Mouse (Mus musculus) heart, adult 2 months (tissue): ENCODE data around the gene Itgal. TPM values are rescaled to one million over a fixed set of nuclear protein-coding genes. Genes with fewer than 3 reads are reported as not detected.

Experiments used
- DNase-seq, 2 experiments: peaks; one replicate each; pipeline ENCODE4 v3.0.0; 2021
- H3K27ac ChIP-seq: fragments of 200-600 bp; 2 replicates; pipeline ENCODE4 v1.8.1; 2022
- H3K27me3 ChIP-seq: fragments of 200-500 bp; 2 replicates; pipeline ENCODE4 v1.6.1; 2012; ENCODE audit warnings: mild to moderate bottlenecking, low read length, inconsistent platforms, mixed read lengths; ENCODE audit not compliant: control insufficient read depth, insufficient read depth
- H3K36me3 ChIP-seq: fragments of 200-500 bp; 2 replicates; pipeline ENCODE4 v1.6.1; 2012; ENCODE audit warnings: low read length, inconsistent platforms; ENCODE audit not compliant: control insufficient read depth, insufficient read depth
- H3K4me1 ChIP-seq: fragments of 200-500 bp; 2 replicates; pipeline ENCODE4 v1.6.1; 2011; ENCODE audit warnings: low read length; ENCODE audit not compliant: control insufficient read depth, insufficient read depth
- H3K4me3 ChIP-seq: fragments of 200-600 bp; 2 replicates; pipeline ENCODE4 v1.8.1; 2022
- H3K79me2 ChIP-seq: fragments of 200-500 bp; replicated peaks from 2 replicates; pipeline ENCODE4 v1.6.1; 2012; ENCODE audit warnings: mild to moderate bottlenecking, inconsistent platforms, low read length, moderate library complexity, mixed read lengths; ENCODE audit not compliant: control insufficient read depth, insufficient read depth
- H3K9ac ChIP-seq: fragments of 200-500 bp; 2 replicates; pipeline ENCODE4 v1.6.1; 2012; ENCODE audit warnings: low read depth, mild to moderate bottlenecking, control low read depth, inconsistent platforms, low read length, mixed read lengths
- CTCF ChIP-seq: fragments of 200-600 bp; IDR thresholded peaks from 2 replicates; pipeline ENCODE4 v1.8.1; 2022; ENCODE audit warnings: antibody characterized with exemption, mild to moderate bottlenecking, moderate library complexity
- EP300 ChIP-seq: fragments of 200-500 bp; IDR thresholded peaks from 2 replicates; pipeline ENCODE4 v1.6.1; 2011; ENCODE audit warnings: low read depth, low read length, control low read depth; ENCODE audit not compliant: insufficient read depth
- POLR2A ChIP-seq: fragments of 200-500 bp; IDR thresholded peaks from 2 replicates; pipeline ENCODE4 v1.6.1; 2011; ENCODE audit warnings: mild to moderate bottlenecking, low read depth, low read length, control low read depth; ENCODE audit not compliant: insufficient read depth
- WGBS: fragments of 180-500 bp; shearing (Covaris S2); methylation state at CpG from one replicate; pipeline ENCODE4 v1.1.7; 2018; 5-methylcytosine and 5-hydroxymethylcytosine counted together
- intact Hi-C: fragments of 180-260 bp; cut with DNase I; formaldehyde crosslinking; loops from one replicate; pipeline ENCODE4 v1.15.1; 2025
- polyA plus RNA-seq: library from polyadenylated mRNA; depleted of rRNA; stranded (reverse); fragments of >200 nt; gene quantifications from 2 replicates; pipeline ENCODE4 v1.2.3, GENCODE M21; 2012
- total RNA-seq, 2 experiments: library from RNA; stranded (reverse); gene quantifications; 2 replicates each; pipeline ENCODE4 v1.2.3; 2021

The Itgal gene
- total and polyA plus RNA-seq, 3 experiments, result 1.7 to 5.0 (median 2.3) TPM

- Histone ChIP-seq H3K4me3 (peak overlapping the region; percentile 96), H3K79me2 (0 out of 2 replicates have a peak, but pooled peaks cover 2% of the 10 kb centered on the region), H3K9ac (peak overlapping the region; percentile 91), H3K36me3 (peaks cover 4% of the 10 kb centered on the region), H3K27ac (peak overlapping the region; percentile 100), H3K4me1 (no peaks in the 10 kb centered on the region), H3K27me3 (no peaks in the 10 kb centered on the region)
- WGBS, result under 1% methylated on average over 42 of the region's 42 CpGs
- intact Hi-C loops, result loop anchor here (2.0 to 5.0 kb wide), 2 partner anchors 90 to 267 kb away; no protein-coding TSS in a partner anchor
- TF ChIP-seq EP300 (no peak), POLR2A (peak; percentile 59)
- DNase-seq, result no peak
Observed at GRCm38 (mm10) chr7:127345092-127345491, 49.0 kb downstream of the Itgal start.

- H3K27ac ChIP-seq, result peak within 1 kb of the TSS; percentile 100
- WGBS, result under 1% methylated on average over 71 of the region's 76 CpGs
- peak within 1 kb of the TSS; percentile 91 for H3K9ac ChIP-seq
- H3K4me1 ChIP-seq, result no peaks in the 10 kb centered on the region
- H3K79me2 ChIP-seq, result 0 out of 2 replicates have a peak, but pooled peaks cover 2% of the 10 kb centered on the region
- H3K27me3 ChIP-seq, result no peaks in the 10 kb centered on the region
- peaks cover 4% of the 10 kb centered on the region for H3K36me3 ChIP-seq
- peak within 1 kb of the TSS; percentile 96 for H3K4me3 ChIP-seq
- intact Hi-C loops, result loop anchor here (2.0 to 5.0 kb wide), 2 partner anchors 91 to 267 kb away; no protein-coding TSS in a partner anchor
- peak; percentile 93 for TF ChIP-seq POLR2A
- no peak for TF ChIP-seq CTCF
- peak; percentile 45; the same call in 1 of the 2 replicates for TF ChIP-seq EP300
- DNase-seq, result peak; percentile 95 to 97
Observed at GRCm38 (mm10) chr7:127345512-127346325, 49.7 kb downstream of the Itgal start, which contains the start of gene Zfp768. TSS of gene Zfp768 (minus strand) at chr7:127345589.

GRCm38 (mm10) chr7:127346676-127347075 lies 50.6 kb downstream of the Itgal start:
- Histone ChIP-seq H3K79me2 (0 out of 2 replicates have a peak, but pooled peaks cover 2% of the 10 kb centered on the region), H3K27me3 (no peaks in the 10 kb centered on the region), H3K9ac (no peak overlapping the region; the same call in 1 of the 2 replicates), H3K27ac (peak overlapping the region; percentile 100), H3K4me3 (peak overlapping the region; percentile 96), H3K36me3 (peaks cover 4% of the 10 kb centered on the region), H3K4me1 (no peaks in the 10 kb centered on the region)
- TF ChIP-seq POLR2A (no peak), CTCF (no peak), EP300 (no peak)
- DNase-seq, result no peak
- intact Hi-C loops, result loop anchor here (5.0 kb wide), 1 partner anchor 266 kb away; no protein-coding TSS in a partner anchor
- WGBS, result 17% methylated on average over 8 of the region's 8 CpGs

- Histone ChIP-seq H3K4me1 (no peaks in the 10 kb centered on the region), H3K27me3 (no peaks in the 10 kb centered on the region), H3K4me3 (no peak overlapping the region), H3K36me3 (no peaks in the 10 kb centered on the region), H3K27ac (no peak overlapping the region), H3K9ac (no peak overlapping the region), H3K79me2 (no peaks in the 10 kb centered on the region)
- no peak for DNase-seq
- intact Hi-C loops, result no loop called here
- 85% methylated on average over 5 of the region's 5 CpGs for WGBS
- TF ChIP-seq CTCF (no peak), POLR2A (no peak), EP300 (no peak)
Observed at GRCm38 (mm10) chr7:127351230-127352004, 55.4 kb downstream of the Itgal start.

GRCm38 (mm10) chr7:127355796-127356195 lies 59.7 kb downstream of the Itgal start:
- Histone ChIP-seq H3K27me3 (no peaks in the 10 kb centered on the region), H3K27ac (no peak overlapping the region), H3K9ac (no peak overlapping the region), H3K36me3 (no peaks in the 10 kb centered on the region), H3K4me3 (no peak overlapping the region), H3K79me2 (no peaks in the 10 kb centered on the region), H3K4me1 (no peaks in the 10 kb centered on the region)
- DNase-seq, result no peak
- WGBS, result 61% methylated on average over 3 of the region's 3 CpGs
- no peak for TF ChIP-seq CTCF
- no peak for TF ChIP-seq EP300
- TF ChIP-seq POLR2A, result no peak
- intact Hi-C loops, result no loop called here
